Comparison of ENCODE assay signal across 9 mouse cellular contexts in genomic region chr6:124910032-124910431, GRCm38 (mm10). TPM values are rescaled to one million over a fixed set of nuclear protein-coding genes. Genes with fewer than 3 reads are reported as not detected.
DNase-seq lines count a peak whose midpoint lies in the region; ATAC-seq and TF ChIP-seq lines count a peak whose summit lies in the region.
"Had no signal": no experiment of that assay in that cellular context is flagged by ENCODE, and none has a peak within 500 bp of the region (broad histone marks: within the 10 kb centered on the region; RNA-seq: fewer than 3 reads in every experiment).

No protein-coding gene starts in this region.

- H3K36me3 ChIP-seq in heart, embryonic 10.5 days = peaks cover 21% of the 10 kb centered on the region
- peaks cover 7% of the 10 kb centered on the region; the same call in 1 of the 2 replicates for H3K36me3 ChIP-seq in ES-E14 (ENCODE audit: control insufficient read depth, insufficient read depth, low read length, poor library complexity, severe bottlenecking)
- peaks cover 27% of the 10 kb centered on the region for H3K36me3 ChIP-seq in midbrain, embryonic 12.5 days

- peak overlapping the region; percentile 5; the same call in 1 of the 2 replicates for H3K9ac ChIP-seq in ES-E14 (ENCODE audit: insufficient read depth, low read depth, low read length, poor library complexity, severe bottlenecking)
- peak overlapping the region; percentile 41 for H3K9ac ChIP-seq in midbrain, embryonic 12.5 days (replicated peaks)

- peaks cover 44% of the 10 kb centered on the region for H3K27me3 ChIP-seq in heart, embryonic 10.5 days (ENCODE audit: insufficient read depth, poor library complexity, severe bottlenecking)
- H3K27me3 ChIP-seq in midbrain, embryonic 12.5 days = peaks cover 35% of the 10 kb centered on the region

- H3K4me1 ChIP-seq in heart, embryonic 10.5 days = peaks cover 49% of the 10 kb centered on the region
- H3K4me1 ChIP-seq in ES-E14 (ENCODE audit: control insufficient read depth in 2 of 2, insufficient read depth in 2 of 2, low read length in 2 of 2, poor library complexity in 1 of 2) = peaks cover 1 to 30% of the 10 kb centered on the region in 2 experiments; a peak in 2 of 4 replicates
- peaks cover 42% of the 10 kb centered on the region for H3K4me1 ChIP-seq in midbrain, embryonic 12.5 days

- 3% methylated on average over 32 of the region's 32 CpGs for WGBS in heart, embryonic 10.5 days
- WGBS in midbrain, embryonic 12.5 days = 3% methylated on average over 29 of the region's 32 CpGs

- peak overlapping the region; percentile 32 for H3K4me2 ChIP-seq in midbrain, embryonic 12.5 days (replicated peaks)

- ATAC-seq in midbrain, embryonic 12.5 days (ENCODE audit: low FRiP score, low read depth) = 0 out of 2 replicates have a peak, but pooled peaks have one; percentile 5
- ATAC-seq in monocyte, adult 5-6 weeks (replicated peaks; ENCODE audit: insufficient number of reproducible peaks, low FRiP score, low TSS enrichment, poor library complexity, severe bottlenecking) = no peak

- H3K27ac ChIP-seq in heart, embryonic 10.5 days = peak overlapping the region; percentile 86
- no peak overlapping the region for H3K27ac ChIP-seq in ES-E14 (ENCODE audit: insufficient read depth, low read depth, low read length, poor library complexity, severe bottlenecking)
- no peak overlapping the region for H3K27ac ChIP-seq in midbrain, embryonic 12.5 days (replicated peaks)

- H3K4me3 ChIP-seq in heart, embryonic 10.5 days = peak overlapping the region; percentile 53
- H3K4me3 ChIP-seq in ES-E14 (ENCODE audit: insufficient read depth in 1 of 2, low read depth in 1 of 2, low read length in 2 of 2, poor library complexity in 1 of 2, severe bottlenecking in 1 of 2) = peak overlapping the region; percentile 24 to 51; a peak in 3 of 4 replicates
- no peak overlapping the region for H3K4me3 ChIP-seq in midbrain, embryonic 12.5 days

- H3K9me3 ChIP-seq in heart, embryonic 10.5 days = no peaks in the 10 kb centered on the region
- no peaks in the 10 kb centered on the region for H3K9me3 ChIP-seq in ES-E14 (ENCODE audit: control insufficient read depth, insufficient read depth, low read depth, low read length)
- H3K9me3 ChIP-seq in midbrain, embryonic 12.5 days = no peaks in the 10 kb centered on the region

- in situ Hi-C loops in ES-E14 (cut with MboI; ENCODE audit: low sequenced_read_pairs in 2 of 2, unreplicated experiment in 2 of 2) = no loop called here

- no peak for DNase-seq in heart, embryonic 10.5 days (ENCODE audit: low spot score)
- DNase-seq in heart, adult 9 months (ENCODE audit: low spot score in 2 of 2) = no peak
- DNase-seq in ES-E14 (ENCODE audit: low read depth, low spot score) = no peak
- DNase-seq in heart, postnatal 4 days = peak; percentile 30
- no peak for DNase-seq in spleen, postnatal 4 days (ENCODE audit: low spot score in 2 of 2)
- no peak for DNase-seq in layer of hippocampus, postnatal 25 days (ENCODE audit: extremely low spot score in 1 of 2, low spot score in 1 of 2)

TF ChIP-seq in ES-E14, 5 proteins besides CTCF, POLR2A, EP300 and RAD21:
- TF ChIP-seq ZNF384 (IDR thresholded peaks at IDR 0.05; ENCODE audit: low read depth, low read length) (no peak), ZC3H11A (IDR thresholded peaks at IDR 0.05; ENCODE audit: borderline replicate concordance, low read depth, low read length) (no peak), CHD2 (IDR thresholded peaks at IDR 0.05; ENCODE audit: low read depth, low read length) (no peak), HCFC1 (IDR thresholded peaks at IDR 0.05; ENCODE audit: borderline replicate concordance, insufficient read depth, low read length) (0 out of 2 replicates have a peak, but pooled peaks have one; percentile 20), MAFK (IDR thresholded peaks at IDR 0.05; ENCODE audit: insufficient read depth, low read depth, low read length) (no peak)

RNA-seq across cellular contexts. Expression of gene Lag3, which starts 1.5 kb away (rescaled TPM):
- polyA plus RNA-seq in heart, embryonic 10.5 days (2016; fragmentation: Nextera tagmentation; extraction: Ambion mirVana) = 1.2 and 2.8 TPM in 2 replicates
- 1.0 and 1.2 TPM in 2 replicates for total RNA-seq in ES-E14 (2012; rRNA removed)
- 1 to 10 TPM in 1 of 2 experiments, under 1 TPM in 1; 0.68 to 1.0 TPM for total RNA-seq in heart, postnatal 4 days (2021)
- polyA plus RNA-seq in midbrain, embryonic 12.5 days (2016; fragmentation: Nextera tagmentation; extraction: Ambion mirVana) = 1.9 and 3.1 TPM in 2 replicates
- total RNA-seq in layer of hippocampus, postnatal 25 days (2021) = 1 to 10 TPM; 2.4 to 2.6 TPM
- total RNA-seq in monocyte, adult 5-6 weeks (2017) = 0.68 TPM in 1 of 3 replicates, not detected in the others

RNA-seq across cellular contexts. Expression of gene Ptms, which starts 9.9 kb away (rescaled TPM):
- 123 and 174 TPM in 2 replicates for polyA plus RNA-seq in heart, embryonic 10.5 days (2016; fragmentation: Nextera tagmentation; extraction: Ambion mirVana)
- total RNA-seq in ES-E14 (2012; rRNA removed) = 66.7 and 67.4 TPM in 2 replicates
- total RNA-seq in heart, postnatal 4 days (2021) = 100 to 1,000 TPM; 549 to 587 TPM
- 525 and 672 TPM in 2 replicates for polyA plus RNA-seq in midbrain, embryonic 12.5 days (2016; fragmentation: Nextera tagmentation; extraction: Ambion mirVana)
- total RNA-seq in layer of hippocampus, postnatal 25 days (2021) = 1,000 to 10,000 TPM; 1,178 to 1,233 TPM
- 89.3 to 145 TPM (median 115 TPM) in 3 replicates for total RNA-seq in monocyte, adult 5-6 weeks (2017)

RNA-seq across cellular contexts. Expression of gene Mlf2, which starts 21.2 kb away (rescaled TPM):
- 363 and 402 TPM in 2 replicates for polyA plus RNA-seq in heart, embryonic 10.5 days (2016; fragmentation: Nextera tagmentation; extraction: Ambion mirVana)
- 179 and 196 TPM in 2 replicates for total RNA-seq in ES-E14 (2012; rRNA removed)
- 100 to 1,000 TPM; 237 to 239 TPM for total RNA-seq in heart, postnatal 4 days (2021)
- polyA plus RNA-seq in midbrain, embryonic 12.5 days (2016; fragmentation: Nextera tagmentation; extraction: Ambion mirVana) = 452 and 459 TPM in 2 replicates
- total RNA-seq in layer of hippocampus, postnatal 25 days (2021) = 100 to 1,000 TPM; 670 to 704 TPM
- total RNA-seq in monocyte, adult 5-6 weeks (2017) = 46.8 to 65.2 TPM (median 56.4 TPM) in 3 replicates

RNA-seq across cellular contexts. Expression of gene Cd4, which starts 22.0 kb away (rescaled TPM):
- 0.05 TPM in 1 of 2 replicates, not detected in the other for polyA plus RNA-seq in heart, embryonic 10.5 days (2016; fragmentation: Nextera tagmentation; extraction: Ambion mirVana)
- total RNA-seq in ES-E14 (2012; rRNA removed) = 0.37 and 0.49 TPM in 2 replicates
- under 1 TPM; 0.41 to 0.55 TPM for total RNA-seq in heart, postnatal 4 days (2021)
- 0.20 TPM in 1 of 2 replicates, not detected in the other for polyA plus RNA-seq in midbrain, embryonic 12.5 days (2016; fragmentation: Nextera tagmentation; extraction: Ambion mirVana)
- total RNA-seq in layer of hippocampus, postnatal 25 days (2021) = under 1 TPM; 0.22 to 0.26 TPM
- 3.1 to 5.2 TPM (median 4.0 TPM) in 3 replicates for total RNA-seq in monocyte, adult 5-6 weeks (2017)

RNA-seq across cellular contexts. Expression of gene Gpr162, which starts 46.2 kb away (rescaled TPM):
- polyA plus RNA-seq in heart, embryonic 10.5 days (2016; fragmentation: Nextera tagmentation; extraction: Ambion mirVana) = 1.1 and 1.2 TPM in 2 replicates
- total RNA-seq in ES-E14 (2012; rRNA removed) = 1.7 and 3.1 TPM in 2 replicates
- total RNA-seq in heart, postnatal 4 days (2021) = 1 to 10 TPM; 5.7 to 7.4 TPM
- polyA plus RNA-seq in midbrain, embryonic 12.5 days (2016; fragmentation: Nextera tagmentation; extraction: Ambion mirVana) = 11.8 and 11.9 TPM in 2 replicates
- total RNA-seq in layer of hippocampus, postnatal 25 days (2021) = 100 to 1,000 TPM; 184 to 196 TPM
- 0.38 TPM in 1 of 3 replicates, not detected in the others for total RNA-seq in monocyte, adult 5-6 weeks (2017)
- total RNA-seq: neutrophil, adult 5-6 weeks had no signal
